Mouse (Mus musculus) intestine, embryonic 16.5 days (tissue): ENCODE data around the gene Asb6. TPM values are rescaled to one million over a fixed set of nuclear protein-coding genes. Genes with fewer than 3 reads are reported as not detected.

Experiments used
- ATAC-seq: fragments of 200-750 bp; cut with Nextera tagmentation; 2 replicates; pipeline ENCODE4 v1.8.0; 2017; ENCODE audit warnings: moderate TSS enrichment, moderate library complexity
- H3K27ac ChIP-seq: fragments of 300-500 bp; sonication (generic); 2 replicates; pipeline ENCODE4 v1.5.1; 2014; ENCODE audit warnings: mild to moderate bottlenecking, low read length
- H3K27me3 ChIP-seq: fragments of 300-500 bp; sonication (generic); replicated peaks from 2 replicates; pipeline ENCODE4 v1.6.1; 2014; ENCODE audit warnings: low read length, control low read depth, mixed read lengths; ENCODE audit not compliant: control insufficient read depth, insufficient read depth
- H3K36me3 ChIP-seq: fragments of 300-500 bp; sonication (generic); 2 replicates; pipeline ENCODE4 v1.6.1; 2014; ENCODE audit warnings: low read length, control low read depth; ENCODE audit not compliant: control insufficient read depth, insufficient read depth
- H3K4me1 ChIP-seq: fragments of 300-500 bp; sonication (generic); 2 replicates; pipeline ENCODE4 v1.6.1; 2014; ENCODE audit warnings: low read length, control low read depth, mixed read lengths; ENCODE audit not compliant: control insufficient read depth, insufficient read depth
- H3K4me2 ChIP-seq: fragments of 300-500 bp; sonication (generic); 2 replicates; pipeline ENCODE4 v1.6.1; 2014; ENCODE audit warnings: low read depth, low read length, control low read depth
- H3K4me3 ChIP-seq: fragments of 300-500 bp; sonication (generic); 2 replicates; pipeline ENCODE4 v1.5.1; 2014; ENCODE audit warnings: mild to moderate bottlenecking, low read length
- H3K9ac ChIP-seq: fragments of 300-500 bp; sonication (generic); 2 replicates; pipeline ENCODE4 v1.6.1; 2014; ENCODE audit warnings: low read depth, low read length
- H3K9me3 ChIP-seq: fragments of 300-500 bp; sonication (generic); 2 replicates; pipeline ENCODE4 v1.6.1; 2016; ENCODE audit warnings: low read length, control low read depth; ENCODE audit not compliant: control insufficient read depth
- WGBS: fragments of 180-500 bp; shearing (Covaris S2); extraction: QIAGEN DNeasy Blood & Tissue Kit; methylation state at CpG from one replicate; pipeline ENCODE4 v1.1.7; 2014; 5-methylcytosine and 5-hydroxymethylcytosine counted together
- polyA plus RNA-seq: library from polyadenylated mRNA; unstranded; fragments of >200 nt; fragmentation: Nextera tagmentation; extraction: Ambion mirVana; gene quantifications from 2 replicates; pipeline ENCODE4 v1.2.1, GENCODE M21; 2015

The Asb6 gene
- polyA plus RNA-seq, 1 experiment from 2014 or later: 24.5 TPM

- Histone ChIP-seq H3K27ac (peak overlapping the region; percentile 66; the same call in 1 of the 2 replicates), H3K4me1 (peaks cover 17% of the 10 kb centered on the region; the same call in 1 of the 2 replicates), H3K27me3 (no peaks in the 10 kb centered on the region), H3K9ac (peak overlapping the region; percentile 73), H3K36me3 (no peaks in the 10 kb centered on the region), H3K4me2 (peak overlapping the region; percentile 78), H3K9me3 (no peaks in the 10 kb centered on the region), H3K4me3 (peak overlapping the region; percentile 52)
- WGBS: 6% methylated on average over 48 of the region's 48 CpGs
- ATAC-seq: peak; percentile 85
These were observed 35.7 kb downstream of the Asb6 start for GRCm38 (mm10) chr2:30794179-30795108.

GRCm38 (mm10) chr2:30792061-30792460 is 38.1 kb downstream of the Asb6 start:
- ATAC-seq: no peak
- H3K27ac ChIP-seq: no peak overlapping the region
- no peak overlapping the region for H3K4me3 ChIP-seq
- H3K4me1 ChIP-seq: peaks cover 14% of the 10 kb centered on the region; the same call in 1 of the 2 replicates
- WGBS: 88% methylated on average over 7 of the region's 7 CpGs
- H3K36me3 ChIP-seq: no peaks in the 10 kb centered on the region
- no peaks in the 10 kb centered on the region for H3K27me3 ChIP-seq
- H3K4me2 ChIP-seq: no peak overlapping the region
- H3K9me3 ChIP-seq: no peaks in the 10 kb centered on the region
- H3K9ac ChIP-seq: no peak overlapping the region

GRCm38 (mm10) chr2:30787466-30787865 is 42.7 kb downstream of the Asb6 start:
- no peak for ATAC-seq
- 65% methylated on average over 4 of the region's 4 CpGs for WGBS

GRCm38 (mm10) chr2:30784078-30784994 is 45.8 kb downstream of the Asb6 start:
- ATAC-seq: peak; percentile 65
- peaks cover 19% of the 10 kb centered on the region for H3K4me1 ChIP-seq
- H3K4me3 ChIP-seq: peak overlapping the region; percentile 45
- no peaks in the 10 kb centered on the region for H3K27me3 ChIP-seq
- no peaks in the 10 kb centered on the region for H3K9me3 ChIP-seq
- H3K9ac ChIP-seq: peak overlapping the region; percentile 74
- H3K27ac ChIP-seq: peak overlapping the region; percentile 49
- WGBS: 10% methylated on average over 40 of the region's 40 CpGs
- peak overlapping the region; percentile 82 for H3K4me2 ChIP-seq
- H3K36me3 ChIP-seq: no peaks in the 10 kb centered on the region

More at GRCm38 (mm10) chr2:30787466-30787865, 42.7 kb downstream of the Asb6 start:
- H3K4me1 ChIP-seq: peaks cover 18% of the 10 kb centered on the region
- H3K36me3 ChIP-seq: no peaks in the 10 kb centered on the region
- no peak overlapping the region for H3K27ac ChIP-seq
- peak overlapping the region; percentile 29 for H3K9ac ChIP-seq
- no peak overlapping the region for H3K4me2 ChIP-seq
- no peaks in the 10 kb centered on the region for H3K9me3 ChIP-seq
- no peaks in the 10 kb centered on the region for H3K27me3 ChIP-seq
- H3K4me3 ChIP-seq: no peak overlapping the region

GRCm38 (mm10) chr2:30783346-30783745 is 46.8 kb downstream of the Asb6 start:
- peak overlapping the region; percentile 67 for H3K9ac ChIP-seq
- no peak overlapping the region; the same call in 1 of the 2 replicates for H3K27ac ChIP-seq
- no peaks in the 10 kb centered on the region for H3K27me3 ChIP-seq
- H3K4me3 ChIP-seq: peak overlapping the region; percentile 32
- H3K9me3 ChIP-seq: no peaks in the 10 kb centered on the region
- ATAC-seq: peak; percentile 47; the same call in 1 of the 2 replicates
- peak overlapping the region; percentile 82 for H3K4me2 ChIP-seq
- H3K36me3 ChIP-seq: no peaks in the 10 kb centered on the region
- H3K4me1 ChIP-seq: peaks cover 21% of the 10 kb centered on the region
- WGBS: 1% methylated on average over 13 of the region's 13 CpGs

GRCm38 (mm10) chr2:30782312-30783290 is 47.5 kb downstream of the Asb6 start:
- H3K27ac ChIP-seq: no peak overlapping the region; the same call in 1 of the 2 replicates
- no peaks in the 10 kb centered on the region for H3K27me3 ChIP-seq
- H3K4me3 ChIP-seq: peak overlapping the region; percentile 32
- peak overlapping the region; percentile 82 for H3K4me2 ChIP-seq
- no peak for ATAC-seq
- no peaks in the 10 kb centered on the region for H3K9me3 ChIP-seq
- no peaks in the 10 kb centered on the region for H3K36me3 ChIP-seq
- H3K4me1 ChIP-seq: peaks cover 21% of the 10 kb centered on the region
- WGBS: 76% methylated on average over 8 of the region's 8 CpGs
- H3K9ac ChIP-seq: peak overlapping the region; percentile 67

GRCm38 (mm10) chr2:30779241-30779640 is 50.9 kb downstream of the Asb6 start:
- Histone ChIP-seq H3K9me3 (no peaks in the 10 kb centered on the region), H3K9ac (no peak overlapping the region), H3K4me1 (peaks cover 13% of the 10 kb centered on the region), H3K36me3 (no peaks in the 10 kb centered on the region), H3K4me3 (no peak overlapping the region), H3K27ac (no peak overlapping the region), H3K27me3 (no peaks in the 10 kb centered on the region), H3K4me2 (no peak overlapping the region)
- 20% methylated on average over 5 of the region's 5 CpGs for WGBS
- ATAC-seq: no peak

- H3K36me3 ChIP-seq: no peaks in the 10 kb centered on the region
- H3K4me3 ChIP-seq: no peak overlapping the region
- no peak for ATAC-seq
- no peaks in the 10 kb centered on the region for H3K9me3 ChIP-seq
- peaks cover 6% of the 10 kb centered on the region for H3K4me1 ChIP-seq
- H3K27ac ChIP-seq: no peak overlapping the region
- no peak overlapping the region for H3K9ac ChIP-seq
- WGBS: 83% methylated on average over 4 of the region's 4 CpGs
- no peak overlapping the region for H3K4me2 ChIP-seq
- H3K27me3 ChIP-seq: no peaks in the 10 kb centered on the region
These were observed 51.9 kb downstream of the Asb6 start for GRCm38 (mm10) chr2:30778235-30778634.
